Mouse (Mus musculus) bone marrow macrophage, adult 2 months (primary cell): Measurements from ENCODE around the gene Hbq1a.

ENCODE experiments used
- CTCF ChIP-seq: IDR thresholded peaks from 2 replicates; pipeline ENCODE4 v1.5.1; 2012; ENCODE audit warnings: low read depth, mild to moderate bottlenecking, low read length, moderate library complexity
- POLR2A ChIP-seq: IDR thresholded peaks from 2 replicates; pipeline ENCODE4 v1.6.1; 2012; ENCODE audit warnings: mild to moderate bottlenecking, low read depth, low read length, borderline replicate concordance

- TF ChIP-seq POLR2A, result no peak
- no peak for TF ChIP-seq CTCF
Measured at GRCm38 (mm10) chr11:32316009-32316408, 16.1 kb downstream of the Hbq1a start.
